Mouse (Mus musculus) erythroblast, embryonic 14.5 days (primary cell): ENCODE results near the gene Rilpl1. TPM values are rescaled to one million over a fixed set of nuclear protein-coding genes. Genes with fewer than 3 reads are reported as not detected.

Source experiments
- H3K27me3 ChIP-seq: 2 replicates; pipeline ENCODE4 v1.6.1; 2012; ENCODE audit warnings: inconsistent platforms; ENCODE audit not compliant: control insufficient read depth
- H3K36me3 ChIP-seq: 2 replicates; pipeline ENCODE4 v1.6.1; 2012; ENCODE audit warnings: mild to moderate bottlenecking, inconsistent platforms; ENCODE audit not compliant: control insufficient read depth
- H3K4me1 ChIP-seq: 2 replicates; pipeline ENCODE4 v1.6.1; 2012; ENCODE audit warnings: inconsistent platforms; ENCODE audit not compliant: control insufficient read depth
- H3K4me3 ChIP-seq: replicated peaks from 2 replicates; pipeline ENCODE3; 2012; ENCODE audit warnings: moderate library complexity, mild to moderate bottlenecking, inconsistent platforms
- H3K9me3 ChIP-seq: 2 replicates; pipeline ENCODE4 v1.6.1; 2012; ENCODE audit warnings: low read length, inconsistent platforms, mixed read lengths; ENCODE audit not compliant: control insufficient read depth
- GATA1 ChIP-seq: IDR thresholded peaks from 2 replicates; pipeline ENCODE4 v1.6.1; 2012; ENCODE audit warnings: low read length, inconsistent platforms, mixed read lengths
- TAL1 ChIP-seq: IDR thresholded peaks from 3 replicates; pipeline ENCODE4 v1.6.1; 2012; ENCODE audit warnings: low read length, inconsistent platforms, mixed read lengths
- polyA plus RNA-seq: library from polyadenylated mRNA; stranded (reverse); fragments of >175 nt; gene quantifications from 2 replicates; pipeline ENCODE4 v1.2.3, GENCODE M21; 2012

The Rilpl1 gene
- polyA plus RNA-seq, 1 experiment = 0.02 TPM

- Histone ChIP-seq H3K4me3 (peak overlapping the region; percentile 70), H3K4me1 (peaks cover 30% of the 10 kb centered on the region), H3K36me3 (peaks cover 30% of the 10 kb centered on the region), H3K27me3 (no peaks in the 10 kb centered on the region), H3K9me3 (no peaks in the 10 kb centered on the region)
- no peak for TF ChIP-seq GATA1
- no peak for TF ChIP-seq TAL1
Observed at GRCm38 (mm10) chr5:124483655-124484396, 47.4 kb downstream of the Rilpl1 start.

GRCm38 (mm10) chr5:124482966-124483654 is 48.1 kb downstream of the Rilpl1 start, which contains the start of gene Snrnp35:
Snrnp35 (plus strand) TSS chr5:124483134.
- Histone ChIP-seq H3K4me1 (peaks cover 36% of the 10 kb centered on the region), H3K36me3 (peaks cover 24% of the 10 kb centered on the region), H3K27me3 (no peaks in the 10 kb centered on the region), H3K4me3 (peak within 1 kb of the TSS; percentile 70), H3K9me3 (no peaks in the 10 kb centered on the region)
- TF ChIP-seq TAL1 = no peak
- no peak for TF ChIP-seq GATA1

DNA sequence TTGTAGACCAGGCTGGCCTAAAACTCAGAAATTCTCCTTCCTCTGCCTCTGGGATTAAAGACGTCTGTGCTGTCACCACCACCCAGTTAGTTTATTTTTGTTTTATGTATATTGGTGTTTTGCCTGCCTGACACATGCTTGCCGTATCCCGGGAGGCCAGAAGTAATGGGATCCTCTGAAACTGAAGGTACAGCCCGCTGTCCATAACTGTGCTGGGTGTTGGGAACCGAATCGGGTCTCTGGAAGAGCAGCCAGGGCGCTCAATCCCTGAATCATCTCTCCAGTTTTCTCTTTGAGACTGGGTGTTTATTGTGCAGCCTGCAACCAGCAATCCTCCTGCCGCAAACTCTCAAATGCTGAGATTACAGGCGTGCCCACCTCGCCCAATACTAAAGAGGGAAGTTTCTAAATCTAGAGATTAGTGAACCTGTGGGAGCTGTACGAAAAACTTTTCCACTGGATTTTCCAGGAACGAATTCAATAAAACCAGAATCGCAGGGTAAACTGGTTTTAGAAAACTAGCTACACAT is 48.7 kb downstream of the Rilpl1 start:
- Histone ChIP-seq H3K36me3 (peaks cover 22% of the 10 kb centered on the region), H3K4me3 (peak overlapping the region; percentile 70), H3K9me3 (no peaks in the 10 kb centered on the region), H3K27me3 (no peaks in the 10 kb centered on the region), H3K4me1 (peaks cover 42% of the 10 kb centered on the region)
- TF ChIP-seq GATA1 = no peak
- no peak for TF ChIP-seq TAL1

DNA sequence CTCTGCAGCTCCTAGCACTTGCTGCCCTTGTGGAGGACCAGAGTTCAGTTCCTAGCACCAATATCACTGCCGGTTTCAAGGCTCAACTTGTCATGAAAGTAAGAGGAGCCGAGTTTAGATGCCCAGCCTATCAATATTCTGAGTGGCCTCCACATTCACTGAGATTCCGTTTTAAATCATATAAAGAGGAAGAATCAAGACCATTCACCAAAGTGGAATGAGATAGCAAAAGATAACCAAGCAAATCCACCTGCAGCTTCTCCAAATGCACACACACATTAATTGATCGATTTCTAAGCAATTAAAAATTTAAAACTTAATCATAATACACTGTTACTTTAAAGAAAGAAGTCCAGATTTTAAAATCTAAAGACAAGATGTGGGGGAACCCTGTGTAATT is 49.5 kb downstream of the Rilpl1 start:
- Histone ChIP-seq H3K4me3 (no peak overlapping the region), H3K27me3 (no peaks in the 10 kb centered on the region), H3K4me1 (peaks cover 46% of the 10 kb centered on the region), H3K36me3 (peaks cover 18% of the 10 kb centered on the region), H3K9me3 (no peaks in the 10 kb centered on the region)
- TF ChIP-seq TAL1 = no peak
- no peak for TF ChIP-seq GATA1

DNA sequence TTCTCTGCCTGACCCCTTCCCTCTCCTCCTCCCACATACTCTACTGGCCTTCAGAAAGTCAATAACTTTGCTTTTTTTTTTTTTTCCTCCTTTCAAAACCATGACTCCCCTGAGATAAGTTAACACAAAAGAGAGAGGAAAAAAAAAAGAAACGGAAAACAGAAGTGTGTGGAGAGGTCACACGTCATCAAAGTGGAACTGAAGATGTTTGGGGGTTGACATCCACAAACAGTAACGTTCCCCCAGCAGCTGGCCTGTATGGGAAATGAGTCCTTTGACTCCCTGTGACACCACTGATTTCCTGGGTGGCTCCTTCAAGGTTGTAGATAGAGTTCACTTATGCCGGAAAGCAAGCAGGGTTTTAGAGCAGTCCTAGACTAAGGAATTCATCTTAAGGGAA is 51.1 kb downstream of the Rilpl1 start:
- no peaks in the 10 kb centered on the region for H3K9me3 ChIP-seq
- TF ChIP-seq TAL1 (no peak), GATA1 (no peak)

GRCm38 (mm10) chr5:124478873-124479204 is 52.4 kb downstream of the Rilpl1 start:
- peak overlapping the region; percentile 80 for H3K4me3 ChIP-seq
- H3K36me3 ChIP-seq = no peaks in the 10 kb centered on the region
- no peaks in the 10 kb centered on the region for H3K9me3 ChIP-seq
- H3K27me3 ChIP-seq = no peaks in the 10 kb centered on the region
- peaks cover 47% of the 10 kb centered on the region for H3K4me1 ChIP-seq
- no peak for TF ChIP-seq TAL1
- TF ChIP-seq GATA1 = no peak

More for the DNA sequence above, 51.1 kb downstream of the Rilpl1 start:
- peaks cover 8% of the 10 kb centered on the region for H3K36me3 ChIP-seq
- H3K4me1 ChIP-seq = peaks cover 55% of the 10 kb centered on the region
- H3K27me3 ChIP-seq = no peaks in the 10 kb centered on the region
- H3K4me3 ChIP-seq = no peak overlapping the region

GRCm38 (mm10) chr5:124470591-124471171 is 60.5 kb downstream of the Rilpl1 start:
- no peak overlapping the region for H3K4me3 ChIP-seq
- TF ChIP-seq GATA1 (no peak), TAL1 (no peak)
- no peaks in the 10 kb centered on the region for H3K9me3 ChIP-seq
- no peaks in the 10 kb centered on the region for H3K27me3 ChIP-seq
- H3K36me3 ChIP-seq = peaks cover 17% of the 10 kb centered on the region
- H3K4me1 ChIP-seq = peaks cover 11% of the 10 kb centered on the region

DNA sequence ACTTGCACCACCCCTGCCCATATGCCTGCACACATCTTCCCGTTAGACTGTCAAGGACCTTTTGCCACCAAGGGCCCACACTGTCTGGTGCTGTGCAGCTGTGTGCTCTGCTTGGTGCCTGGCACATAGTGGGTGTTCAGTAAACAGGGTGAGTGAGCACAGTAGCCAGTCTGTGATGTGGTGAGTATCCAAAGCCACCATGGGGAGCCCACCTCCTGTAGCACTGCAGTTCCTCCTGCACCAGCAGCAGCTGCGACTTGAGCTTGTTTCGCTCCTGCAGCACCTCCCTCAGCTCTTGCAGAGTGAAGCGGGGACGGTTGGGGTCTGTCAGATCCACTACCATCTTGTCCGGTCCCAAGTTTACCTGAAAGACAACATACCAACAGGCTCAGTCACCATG is 61.7 kb downstream of the Rilpl1 start:
- Histone ChIP-seq H3K4me3 (no peak overlapping the region), H3K27me3 (no peaks in the 10 kb centered on the region), H3K36me3 (peaks cover 17% of the 10 kb centered on the region), H3K9me3 (no peaks in the 10 kb centered on the region), H3K4me1 (peaks cover 5% of the 10 kb centered on the region)
- TF ChIP-seq TAL1 (no peak), GATA1 (no peak)

GRCm38 (mm10) chr5:124468365-124468764 is 62.8 kb downstream of the Rilpl1 start:
- TF ChIP-seq TAL1 (no peak), GATA1 (no peak)
- Histone ChIP-seq H3K4me1 (peaks cover 3% of the 10 kb centered on the region), H3K36me3 (peaks cover 22% of the 10 kb centered on the region), H3K27me3 (no peaks in the 10 kb centered on the region), H3K9me3 (no peaks in the 10 kb centered on the region), H3K4me3 (no peak overlapping the region)
